Mouse (Mus musculus): Measurements from ENCODE around the gene Kmt2d.

- TF ChIP-seq CTCF (IDR thresholded peaks at IDR 0.05; ENCODE audit: borderline replicate concordance, extremely low read depth, insufficient read depth, insufficient read length): no peak
- TF ChIP-seq POLR2A (IDR thresholded peaks at IDR 0.05; ENCODE audit: borderline replicate concordance, extremely low read depth, insufficient read depth, insufficient read length, poor library complexity, severe bottlenecking): no peak
Observed at GRCm38 (mm10) chr15:98886667-98887387, 15.8 kb upstream of the Kmt2d start.

Measured in brain, embryonic 14.5 days (tissue).